Mouse (Mus musculus) heart, embryonic 14.5 days (tissue): ENCODE measurements at regions not wholly inside any gene's neighbourhood (a gene's known extent, or its start where the extent isn't known, plus 50 kb on each side); places are given as distances from the start of the nearest gene placed in this dataset.
A peak's percentile ranks its signal among the peaks of the same experiment; 100 is the strongest.

Source experiments
- ATAC-seq: fragments of 200-750 bp; cut with Nextera tagmentation; 2 replicates; pipeline ENCODE4 v1.8.0; 2017; ENCODE audit warnings: low read depth, moderate TSS enrichment; ENCODE audit not compliant: insufficient number of reproducible peaks, insufficient read depth, low FRiP score
- H3K27ac ChIP-seq, 2 experiments: fragments of 200-500 bp in 1 of 2; fragments of 300-500 bp in 1 of 2; sonication (generic) in 1 of 2; replicated peaks in 1 of 2; 2 replicates each; pipeline ENCODE4 v1.5.1; 2012 to 2014; ENCODE audit warnings: low read depth in 2 of 2, low read length in 2 of 2, control low read depth in 1 of 2, mild to moderate bottlenecking in 1 of 2, mixed read lengths in 1 of 2; ENCODE audit not compliant: control insufficient read depth in 1 of 2, insufficient read depth in 1 of 2
- H3K27me3 ChIP-seq: fragments of 300-500 bp; sonication (generic); 2 replicates; pipeline ENCODE4 v1.6.1; 2014; ENCODE audit warnings: mild to moderate bottlenecking, low read length, control low read depth; ENCODE audit not compliant: control insufficient read depth, insufficient read depth
- H3K36me3 ChIP-seq: fragments of 300-500 bp; sonication (generic); 2 replicates; pipeline ENCODE4 v1.6.1; 2014; ENCODE audit warnings: mild to moderate bottlenecking, control low read depth, low read length, mixed read lengths; ENCODE audit not compliant: control insufficient read depth, insufficient read depth
- H3K4me1 ChIP-seq, 2 experiments: fragments of 200-500 bp in 1 of 2; fragments of 300-500 bp in 1 of 2; sonication (generic) in 1 of 2; 2 replicates each; pipeline ENCODE4 v1.6.1; 2012 to 2014; ENCODE audit warnings: low read length in 2 of 2, control low read depth in 1 of 2, mixed read lengths in 1 of 2; ENCODE audit not compliant: control insufficient read depth in 2 of 2, insufficient read depth in 2 of 2
- H3K4me2 ChIP-seq: fragments of 300-500 bp; sonication (generic); 2 replicates; pipeline ENCODE4 v1.6.1; 2014; ENCODE audit warnings: mild to moderate bottlenecking, low read length
- H3K4me3 ChIP-seq, 2 experiments: fragments of 200-500 bp in 1 of 2; fragments of 300-500 bp in 1 of 2; sonication (generic) in 1 of 2; 2 replicates each; pipeline ENCODE4 v1.5.1; 2012 to 2014; ENCODE audit warnings: low read length in 2 of 2, mild to moderate bottlenecking in 2 of 2, control low read depth in 1 of 2, low read depth in 1 of 2, moderate library complexity in 1 of 2; ENCODE audit not compliant: control insufficient read depth in 1 of 2, insufficient read depth in 1 of 2
- H3K9ac ChIP-seq: fragments of 300-500 bp; sonication (generic); 2 replicates; pipeline ENCODE4 v1.6.1; 2014; ENCODE audit warnings: mild to moderate bottlenecking, low read length
- H3K9me3 ChIP-seq: fragments of 300-500 bp; sonication (generic); 2 replicates; pipeline ENCODE4 v1.6.1; 2016; ENCODE audit warnings: low read length, control low read depth; ENCODE audit not compliant: control insufficient read depth
- WGBS: fragments of 180-500 bp; shearing (Covaris S2); extraction: QIAGEN DNeasy Blood & Tissue Kit; methylation state at CpG from one replicate; pipeline ENCODE4 v1.1.7; 2014; 5-methylcytosine and 5-hydroxymethylcytosine counted together

DNA sequence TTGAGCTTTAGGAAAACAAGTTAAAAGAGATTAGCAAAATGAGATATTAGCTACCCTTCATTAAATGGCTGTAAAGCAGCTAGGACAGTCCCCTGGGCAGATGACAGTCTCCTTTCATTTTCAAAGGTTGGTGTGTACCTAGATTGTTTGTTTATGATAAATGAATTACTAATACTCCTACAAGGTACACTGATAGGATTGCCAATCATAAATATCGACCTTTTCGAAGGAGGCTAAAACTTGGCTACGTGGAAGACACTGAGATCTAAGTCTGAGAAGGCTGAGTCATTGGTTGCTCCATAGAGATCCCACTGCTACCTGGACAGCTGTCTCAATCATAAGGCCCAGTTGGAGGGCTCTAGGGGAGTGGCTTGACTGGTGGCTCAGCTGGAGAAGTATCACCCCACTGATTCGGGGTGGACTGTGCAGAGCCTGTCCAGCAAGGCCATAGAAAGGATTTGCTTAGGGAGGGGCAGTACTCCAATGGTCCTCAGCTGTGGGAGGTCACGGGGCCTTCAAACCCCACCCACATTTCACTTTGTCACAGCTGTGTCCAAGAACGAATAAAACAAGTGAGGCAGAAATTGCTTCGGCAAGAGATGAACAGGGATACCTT lies 166.9 kb upstream of the Ift57 start:
- H3K4me2 ChIP-seq: no peak overlapping the region
- H3K9me3 ChIP-seq: no peaks in the 10 kb centered on the region
- H3K27me3 ChIP-seq: no peaks in the 10 kb centered on the region
- H3K36me3 ChIP-seq: no peaks in the 10 kb centered on the region
- ATAC-seq: no peak
- no peak overlapping the region for H3K4me3 ChIP-seq
- H3K4me1 ChIP-seq: peaks cover 19 to 22% of the 10 kb centered on the region in 2 experiments
- WGBS: 84% methylated on average over 7 of the region's 7 CpGs
- H3K27ac ChIP-seq: no peak overlapping the region
- H3K9ac ChIP-seq: no peak overlapping the region

GRCm38 (mm10) chr16:49533498-49533998 lies 165.5 kb upstream of the Ift57 start:
- Histone ChIP-seq H3K4me3 (no peak overlapping the region), H3K4me2 (peak overlapping the region; percentile 19; the same call in 1 of the 2 replicates), H3K4me1 (peaks cover 19 to 22% of the 10 kb centered on the region in 2 experiments), H3K27ac (peak overlapping the region; percentile 36 to 57; a peak in 3 of 4 replicates), H3K9ac (no peak overlapping the region), H3K9me3 (no peaks in the 10 kb centered on the region), H3K27me3 (no peaks in the 10 kb centered on the region), H3K36me3 (no peaks in the 10 kb centered on the region)
- no peak for ATAC-seq
- 25% methylated on average over 4 of the region's 4 CpGs for WGBS

DNA sequence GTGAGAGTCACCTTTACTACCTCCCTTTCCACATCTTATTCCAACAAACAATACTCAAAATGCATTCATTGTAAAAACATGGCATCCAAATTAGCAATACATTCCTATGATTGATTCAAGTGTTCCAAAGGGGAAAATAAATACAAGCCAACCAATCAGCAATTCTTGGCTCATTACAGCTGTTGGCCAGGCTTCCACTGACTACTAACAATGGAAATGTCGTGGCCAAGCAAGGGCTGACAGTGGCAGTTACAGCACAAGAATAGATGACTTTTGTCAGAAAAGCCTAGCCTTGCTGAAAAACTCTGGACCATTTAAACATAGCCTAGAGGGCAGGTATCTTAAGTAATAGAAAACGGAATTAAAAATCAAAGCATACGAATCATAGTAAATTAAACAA lies 148.8 kb upstream of the Ift57 start:
- H3K4me1 ChIP-seq: no peaks in the 10 kb centered on the region
- ATAC-seq: no peak
- 68% methylated on average over 3 of the region's 3 CpGs for WGBS
- H3K36me3 ChIP-seq: no peaks in the 10 kb centered on the region
- H3K27me3 ChIP-seq: no peaks in the 10 kb centered on the region
- no peaks in the 10 kb centered on the region for H3K9me3 ChIP-seq
- no peak overlapping the region for H3K9ac ChIP-seq
- no peak overlapping the region for H3K4me3 ChIP-seq
- no peak overlapping the region for H3K4me2 ChIP-seq
- no peak overlapping the region for H3K27ac ChIP-seq

GRCm38 (mm10) chr16:49570031-49570430 lies 129.0 kb upstream of the Ift57 start:
- 84% methylated on average over 2 of the region's 2 CpGs for WGBS

GRCm38 (mm10) chr16:49572485-49573170 lies 126.4 kb upstream of the Ift57 start:
- no peak overlapping the region for H3K4me3 ChIP-seq
- no peak overlapping the region for H3K4me2 ChIP-seq
- no peak; the same call in 1 of the 2 replicates for ATAC-seq
- H3K27me3 ChIP-seq: no peaks in the 10 kb centered on the region
- H3K4me1 ChIP-seq: peaks cover 6 to 11% of the 10 kb centered on the region in 2 experiments; a peak in 3 of 4 replicates
- H3K36me3 ChIP-seq: no peaks in the 10 kb centered on the region
- no peaks in the 10 kb centered on the region for H3K9me3 ChIP-seq
- H3K27ac ChIP-seq: no peak overlapping the region; a peak in 1 of 4 replicates
- 51% methylated on average over 12 of the region's 12 CpGs for WGBS
- no peak overlapping the region for H3K9ac ChIP-seq

More at GRCm38 (mm10) chr16:49570031-49570430, 129.0 kb upstream of the Ift57 start:
- no peak overlapping the region for H3K4me2 ChIP-seq
- H3K4me1 ChIP-seq: peaks cover 4 to 7% of the 10 kb centered on the region in 2 experiments; a peak in 2 of 4 replicates
- H3K9me3 ChIP-seq: no peaks in the 10 kb centered on the region
- no peak overlapping the region for H3K4me3 ChIP-seq
- no peak overlapping the region for H3K27ac ChIP-seq
- no peaks in the 10 kb centered on the region for H3K36me3 ChIP-seq
- H3K9ac ChIP-seq: no peak overlapping the region
- no peaks in the 10 kb centered on the region for H3K27me3 ChIP-seq
- ATAC-seq: no peak

GRCm38 (mm10) chr16:49573171-49573517 lies 125.9 kb upstream of the Ift57 start:
- Histone ChIP-seq H3K4me3 (no peak overlapping the region), H3K27ac (no peak overlapping the region), H3K9me3 (no peaks in the 10 kb centered on the region), H3K4me1 (peaks cover 6 to 11% of the 10 kb centered on the region in 2 experiments; a peak in 3 of 4 replicates), H3K9ac (no peak overlapping the region), H3K27me3 (no peaks in the 10 kb centered on the region), H3K4me2 (no peak overlapping the region), H3K36me3 (no peaks in the 10 kb centered on the region)
- 79% methylated on average over 3 of the region's 3 CpGs for whole genome bisulfite sequencing
- no peak for ATAC-seq

DNA sequence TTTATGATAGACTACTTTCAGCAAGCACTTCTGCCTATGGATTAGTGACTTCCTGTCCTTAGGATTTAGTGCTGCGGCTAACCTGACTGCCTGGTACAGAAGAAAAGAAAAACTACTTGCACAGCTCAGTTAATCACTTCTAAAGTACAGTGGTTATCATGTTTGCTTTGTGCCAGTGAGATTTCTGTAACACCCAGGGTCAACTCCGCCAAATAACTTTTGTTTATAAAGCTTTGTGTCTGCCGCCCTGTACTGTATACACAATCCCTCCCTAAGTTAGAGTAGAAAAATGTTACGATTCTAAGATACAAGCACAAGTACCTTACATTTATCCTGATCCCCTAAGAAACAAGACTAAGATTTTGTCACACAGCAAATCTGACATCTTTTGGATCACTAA lies 120.1 kb upstream of the Ift57 start:
- Histone ChIP-seq H3K36me3 (no peaks in the 10 kb centered on the region), H3K9ac (no peak overlapping the region), H3K4me3 (no peak overlapping the region), H3K27ac (no peak overlapping the region), H3K4me1 (peaks cover 2 to 8% of the 10 kb centered on the region in 2 experiments; a peak in 2 of 4 replicates), H3K4me2 (no peak overlapping the region), H3K27me3 (no peaks in the 10 kb centered on the region), H3K9me3 (no peaks in the 10 kb centered on the region)
- no peak for ATAC-seq
- WGBS: 80% methylated on average over 4 of the region's 4 CpGs
